Mouse (Mus musculus) heart, postnatal 36 days (tissue): Measurements from ENCODE around the gene Tpx2. TPM values are rescaled to one million over a fixed set of nuclear protein-coding genes. Genes with fewer than 3 reads are reported as not detected.
A peak's percentile ranks its signal among the peaks of the same experiment; 100 is the strongest.

ENCODE experiments used
- DNase-seq, 2 experiments: peaks; one replicate each; pipeline ENCODE4 v3.0.0; 2021 to 2022
- intact Hi-C: fragments of 180-260 bp; cut with DNase I; formaldehyde crosslinking; loops from one replicate; pipeline ENCODE4 v1.15.1; 2025
- total RNA-seq, 2 experiments: library from RNA; stranded (reverse); gene quantifications; 2 replicates each; pipeline ENCODE4 v1.2.3; 2021

The Tpx2 gene
- total RNA-seq, 2 experiments from 2014 or later = 0.89 to 1.6 TPM

DNA sequence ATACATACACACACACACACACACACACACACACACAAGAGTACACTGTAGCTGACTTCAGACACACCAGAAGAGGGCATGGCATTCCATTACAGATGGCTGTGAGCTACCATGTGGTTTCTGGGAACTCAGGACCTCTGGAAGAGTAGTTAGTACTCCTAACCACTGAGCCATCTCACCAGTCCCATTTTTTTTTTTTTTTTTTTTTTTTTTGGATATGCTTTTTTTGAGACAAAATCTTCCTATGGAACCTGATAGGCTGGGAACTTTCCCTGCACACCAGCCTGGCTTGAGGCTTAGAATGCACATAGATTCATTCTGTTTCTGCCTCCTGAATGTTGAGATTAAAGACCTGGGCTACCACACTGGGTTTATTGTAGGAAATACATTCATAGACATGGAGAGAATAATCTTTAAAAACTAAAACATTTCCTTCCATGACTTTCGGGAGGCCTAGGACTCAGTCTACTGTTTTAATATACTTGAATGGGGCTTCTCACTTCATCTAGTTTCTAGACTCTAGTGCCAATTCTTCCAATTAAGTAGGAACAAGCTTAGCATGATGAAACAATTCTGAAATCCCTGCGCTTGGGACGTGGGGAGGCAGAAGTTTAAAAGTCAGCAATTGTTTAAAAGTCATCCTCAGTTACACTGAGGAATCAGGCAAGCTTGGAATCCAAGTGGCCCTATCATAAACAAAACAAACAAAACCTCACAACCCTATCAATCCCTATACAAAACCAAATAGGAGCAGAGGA lies 528 bp upstream of the Tpx2 start:
- intact Hi-C loops = loop anchor here (10.0 kb wide), 1 partner anchor 168 kb away; the partner anchor contains the start of gene Pdrg1
- DNase-seq = no peak

DNA sequence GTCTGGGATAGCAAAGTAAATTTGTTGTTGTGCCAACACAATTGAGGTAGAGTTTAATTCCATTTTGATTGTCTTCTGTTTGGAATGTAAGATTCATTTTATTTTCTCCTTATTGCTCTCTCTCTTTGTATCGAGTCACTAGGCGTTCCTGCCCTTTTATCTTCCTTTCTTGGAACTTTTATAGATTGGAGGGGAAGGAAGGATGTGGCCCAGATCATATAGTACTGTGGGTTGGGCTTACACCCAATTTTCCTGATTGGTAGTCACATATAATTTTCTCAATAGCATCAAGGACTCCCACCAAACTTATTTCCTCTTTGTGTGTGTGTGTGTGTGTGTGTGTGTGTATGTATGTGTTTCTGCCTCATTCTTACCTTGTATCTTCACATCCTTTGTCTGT lies 702 bp downstream of the Tpx2 start:
- intact Hi-C loops = loop anchor here (10.0 kb wide), 1 partner anchor 166 kb away; the partner anchor contains the start of gene Pdrg1
- DNase-seq = no peak

DNA sequence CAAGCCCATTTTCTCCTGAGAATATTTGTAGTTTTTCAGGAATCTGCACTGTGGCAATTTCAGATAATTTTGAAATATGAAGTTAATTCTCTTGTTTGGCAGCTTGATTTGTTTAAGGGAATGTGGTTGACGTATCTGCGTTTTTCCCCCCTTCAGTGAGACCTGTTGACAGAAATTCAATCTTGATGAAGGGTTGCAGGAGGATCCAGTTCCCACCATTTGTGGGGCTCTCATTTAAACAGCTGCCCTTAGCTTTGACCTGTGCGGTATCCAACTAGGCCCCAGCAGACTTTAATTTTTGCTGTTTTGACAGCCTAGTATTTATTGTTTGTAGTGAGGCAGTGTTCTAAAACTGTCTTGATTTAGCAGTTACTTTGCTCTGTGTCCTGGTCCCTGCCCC lies 11.7 kb downstream of the Tpx2 start:
- DNase-seq = no peak
- intact Hi-C loops = no loop called here

DNA sequence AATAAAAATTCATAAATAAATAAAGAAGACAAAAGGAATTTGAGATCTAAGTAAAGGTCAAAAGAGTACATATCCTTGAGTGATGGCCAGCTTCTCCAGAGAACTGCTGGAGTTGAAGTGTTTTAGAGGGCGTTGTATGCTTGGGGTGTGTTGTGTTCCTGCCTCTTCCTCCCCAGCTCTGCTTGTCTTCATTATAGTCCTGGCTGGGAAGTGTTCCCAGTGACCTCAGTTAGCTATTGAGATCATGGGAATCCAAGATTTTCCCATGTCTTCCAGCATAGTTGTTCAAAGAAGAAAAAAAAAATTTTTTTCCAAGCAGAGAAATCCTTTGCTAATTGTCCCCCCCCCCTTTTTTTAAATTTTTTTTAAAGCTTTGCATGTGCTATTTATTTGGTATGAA lies 14.1 kb downstream of the Tpx2 start:
- no peak for DNase-seq
- intact Hi-C loops = no loop called here

DNA sequence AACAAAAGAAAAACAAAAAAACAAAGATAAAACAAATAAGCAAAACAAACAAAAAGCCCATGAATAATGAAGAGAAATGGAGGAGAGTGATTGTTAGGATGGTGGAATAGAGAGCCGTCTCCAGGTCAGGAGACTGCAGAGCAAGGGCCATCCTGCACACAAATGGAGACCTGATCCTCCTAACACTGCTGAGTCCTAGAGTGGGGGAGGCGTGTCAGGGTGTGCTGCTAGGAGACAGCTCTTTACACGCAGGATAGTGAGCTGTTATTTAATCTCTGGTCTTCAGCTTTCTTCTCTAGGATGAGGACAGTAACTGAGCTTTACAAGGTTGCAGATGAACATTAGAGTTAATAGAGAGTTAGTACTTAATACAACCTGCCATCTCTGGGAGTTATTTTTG lies 14.9 kb downstream of the Tpx2 start:
- DNase-seq = no peak
- intact Hi-C loops = no loop called here

DNA sequence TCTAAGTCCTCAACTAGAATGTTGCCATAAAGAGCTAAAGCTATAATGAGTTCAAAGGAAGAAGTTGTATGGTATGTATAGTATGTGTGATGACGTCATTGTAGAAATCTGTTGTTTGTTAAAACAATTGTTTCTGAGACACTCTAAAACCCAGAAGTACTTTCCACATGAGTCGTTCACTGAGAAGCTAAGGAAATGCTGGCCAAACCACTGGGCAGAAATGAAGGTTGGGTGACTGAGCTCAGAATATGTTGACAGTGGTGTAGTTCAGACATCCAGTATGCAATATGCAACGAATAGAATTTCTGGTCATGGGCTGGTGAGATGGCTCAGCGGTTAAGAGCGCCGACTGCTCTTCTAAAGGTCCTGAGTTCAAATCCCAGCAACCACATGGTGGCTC lies 15.6 kb downstream of the Tpx2 start:
- no peak for DNase-seq
- intact Hi-C loops = no loop called here

DNA sequence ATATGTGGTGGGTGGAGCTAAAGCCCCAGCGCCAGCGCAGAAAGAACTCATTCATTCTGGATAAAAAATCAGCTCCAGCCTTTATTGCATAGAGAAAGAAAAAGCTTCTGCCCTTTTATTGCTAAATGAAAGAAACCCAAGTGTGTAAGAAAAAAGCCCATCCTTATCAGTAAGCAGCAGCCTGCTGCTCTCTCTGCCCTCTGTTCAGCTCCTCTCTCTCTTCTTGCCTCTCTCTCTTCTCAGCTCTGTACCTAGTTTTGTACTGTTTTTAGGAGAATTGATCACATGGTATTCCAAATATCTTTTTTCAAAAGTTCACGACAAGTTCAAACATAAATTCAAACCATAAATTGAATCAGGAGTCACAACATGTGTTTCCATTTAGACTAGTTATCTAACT lies 30.5 kb downstream of the Tpx2 start:
- DNase-seq = no peak
- intact Hi-C loops = no loop called here

DNA sequence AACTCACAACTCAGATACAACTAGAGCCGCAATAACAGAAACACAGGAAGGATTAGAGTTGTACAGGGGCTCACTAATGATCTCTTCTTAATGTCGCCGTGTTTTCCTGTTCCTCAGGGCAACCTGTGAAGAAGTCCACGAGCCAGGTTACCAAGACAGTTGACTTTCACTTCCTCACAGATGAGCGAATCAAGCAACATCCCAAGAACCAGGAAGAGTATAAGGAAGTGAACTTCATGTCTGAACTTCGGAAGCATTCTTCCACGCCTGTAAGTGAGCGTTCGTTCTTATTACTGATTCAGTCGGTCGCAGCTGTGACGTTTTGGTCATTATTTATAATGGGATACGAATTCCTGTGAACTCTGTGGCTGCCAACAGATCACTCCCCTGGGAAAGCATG lies 33.1 kb downstream of the Tpx2 start:
- intact Hi-C loops = no loop called here
- no peak for DNase-seq

DNA sequence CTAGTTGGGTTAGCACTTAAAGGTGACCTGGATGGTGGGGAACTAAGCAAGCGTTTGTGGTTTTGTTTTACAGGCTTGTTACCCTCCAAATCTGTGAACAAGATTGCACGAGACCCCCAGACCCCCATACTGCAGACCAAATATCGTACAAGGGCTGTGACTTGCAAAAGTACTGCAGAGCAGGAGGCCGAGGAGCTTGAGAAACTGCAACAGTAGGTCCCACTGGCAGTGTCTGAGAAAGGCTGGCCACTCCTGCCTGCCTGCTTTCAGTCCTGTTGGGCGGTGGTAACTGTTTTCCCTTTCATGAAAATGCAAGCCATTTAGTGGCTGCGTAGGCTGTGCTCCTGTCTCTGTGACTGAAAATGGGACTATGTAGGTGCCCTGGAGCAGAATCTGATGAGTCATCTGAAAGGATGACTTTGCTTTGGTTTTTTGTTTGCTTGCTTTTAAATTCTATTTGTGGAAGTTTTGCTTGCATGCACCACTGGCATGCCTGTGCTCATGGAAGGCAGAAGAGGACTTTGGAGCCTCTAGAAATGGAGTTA lies 36.4 kb downstream of the Tpx2 start:
- no peak for DNase-seq
- intact Hi-C loops = no loop called here

DNA sequence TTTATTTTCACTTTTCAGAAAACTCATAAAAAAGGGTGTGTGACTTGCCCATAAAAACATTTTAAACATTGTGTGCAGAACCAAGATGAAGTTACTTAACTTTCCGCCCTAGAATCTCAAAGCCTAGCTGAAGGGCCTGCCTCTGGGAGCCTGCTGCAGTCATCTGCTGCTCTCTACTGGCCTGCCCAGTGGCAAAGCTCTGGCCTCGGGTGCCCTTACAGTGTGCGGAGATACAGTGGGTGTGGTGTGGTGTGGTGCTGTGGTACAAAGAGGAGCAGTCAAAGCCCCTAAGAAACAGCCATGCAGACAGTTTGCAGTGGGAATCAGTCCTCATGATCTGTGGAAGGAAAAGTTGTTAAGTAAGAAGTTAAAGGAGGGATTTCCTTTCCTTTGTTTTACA lies 39.5 kb downstream of the Tpx2 start:
- intact Hi-C loops = no loop called here
- no peak for DNase-seq

DNA sequence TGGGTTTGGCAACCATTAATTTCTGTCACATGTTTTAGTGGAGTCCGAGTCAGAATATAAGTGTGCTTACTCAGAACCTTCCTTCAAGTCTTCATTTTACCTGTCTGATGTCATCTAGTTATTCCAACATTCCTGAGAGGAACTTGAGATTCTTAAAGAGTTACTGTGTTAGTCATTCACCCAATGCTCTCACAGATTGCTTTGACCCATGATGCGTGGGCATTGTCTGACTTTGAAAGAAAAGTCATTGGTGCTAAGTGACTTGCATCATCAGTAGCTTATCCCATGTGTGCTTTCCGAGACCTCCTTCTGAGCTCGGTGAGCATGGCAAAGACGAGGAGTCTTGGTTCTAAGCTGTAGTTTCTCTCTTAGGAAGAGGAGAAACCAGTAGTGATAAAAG lies 41.0 kb downstream of the Tpx2 start:
- intact Hi-C loops = no loop called here

DNA sequence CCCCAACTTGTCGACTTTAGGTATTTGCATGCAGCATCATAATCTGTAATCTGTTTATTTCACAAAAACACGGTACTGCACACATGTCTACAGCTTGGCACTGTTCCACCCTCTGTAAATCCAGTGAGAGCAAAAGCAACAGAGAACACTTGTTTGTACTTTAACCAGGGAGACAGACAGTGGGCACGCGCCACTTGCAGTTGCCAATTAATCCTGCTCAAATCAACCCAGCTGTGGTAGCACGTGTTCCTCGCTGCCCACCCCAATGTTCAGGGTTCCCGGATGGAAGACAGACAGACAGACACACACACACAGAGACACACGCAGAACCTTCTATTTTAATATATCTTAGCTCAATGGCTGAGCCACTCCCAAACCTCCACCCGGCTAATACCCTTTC lies 48.1 kb downstream of the Tpx2 start:
- no peak for DNase-seq
- intact Hi-C loops = no loop called here

More for the DNA sequence above, 41.0 kb downstream of the Tpx2 start:
- no peak for DNase-seq

DNA sequence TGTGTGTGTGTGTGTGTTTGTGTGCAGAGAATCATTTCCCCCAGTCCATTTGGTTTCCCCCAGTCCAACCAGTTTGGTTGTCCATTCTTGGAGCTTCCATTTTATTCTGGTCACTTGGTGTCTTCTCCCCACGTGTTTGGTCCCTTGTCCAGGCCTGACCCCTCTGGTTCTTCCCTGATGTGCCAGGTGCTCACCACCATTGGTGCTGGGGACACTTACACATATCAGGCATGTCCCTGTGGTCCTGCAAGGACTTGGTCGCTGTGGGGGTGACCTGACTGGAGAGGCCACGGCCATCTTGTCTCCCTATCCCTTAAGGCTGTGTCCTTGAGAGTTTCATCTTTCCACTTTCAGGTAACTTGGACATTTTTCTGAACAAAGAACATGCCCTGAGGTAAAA lies 49.2 kb downstream of the Tpx2 start:
- intact Hi-C loops = no loop called here
- DNase-seq = no peak

DNA sequence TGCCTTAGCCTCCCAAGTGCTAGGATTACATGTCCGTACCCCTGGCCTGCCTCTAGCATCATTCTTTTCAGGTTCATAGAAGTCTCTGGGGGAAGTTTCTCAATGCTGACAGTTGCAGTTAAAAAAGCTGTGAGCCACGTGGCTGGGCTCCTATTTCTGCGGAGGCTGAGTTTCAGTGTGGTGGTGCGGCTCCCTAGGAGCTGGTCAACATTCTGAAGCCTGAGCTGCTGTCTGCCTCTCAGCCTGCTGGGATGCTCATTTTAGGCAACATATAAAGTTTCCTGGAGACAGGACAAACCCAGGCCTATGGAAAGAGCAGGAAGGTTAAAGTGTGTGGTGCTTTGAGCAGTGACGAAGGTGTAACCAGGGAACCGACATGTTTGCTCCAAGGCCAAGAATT lies 51.2 kb downstream of the Tpx2 start:
- intact Hi-C loops = no loop called here
- no peak for DNase-seq

DNA sequence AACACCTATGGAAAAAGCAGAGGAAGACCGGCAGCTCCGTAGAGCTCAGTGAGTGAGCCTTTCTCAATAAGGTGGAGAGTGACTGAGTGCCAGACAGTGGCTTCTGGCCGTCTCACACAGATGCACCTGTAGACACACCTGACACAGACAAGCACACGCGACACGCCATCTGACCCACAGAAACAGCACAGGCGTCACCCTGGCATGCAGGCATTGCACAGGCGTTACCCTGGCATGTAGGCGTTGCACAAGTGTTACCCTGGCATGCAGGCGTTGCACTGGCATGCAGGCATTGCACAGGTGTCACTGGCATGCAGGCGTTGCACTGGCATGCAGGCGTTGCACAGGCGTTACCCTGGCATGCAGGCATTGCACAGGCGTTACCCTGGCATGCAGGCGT lies 53.5 kb downstream of the Tpx2 start:
- no peak for DNase-seq
- intact Hi-C loops = no loop called here

DNA sequence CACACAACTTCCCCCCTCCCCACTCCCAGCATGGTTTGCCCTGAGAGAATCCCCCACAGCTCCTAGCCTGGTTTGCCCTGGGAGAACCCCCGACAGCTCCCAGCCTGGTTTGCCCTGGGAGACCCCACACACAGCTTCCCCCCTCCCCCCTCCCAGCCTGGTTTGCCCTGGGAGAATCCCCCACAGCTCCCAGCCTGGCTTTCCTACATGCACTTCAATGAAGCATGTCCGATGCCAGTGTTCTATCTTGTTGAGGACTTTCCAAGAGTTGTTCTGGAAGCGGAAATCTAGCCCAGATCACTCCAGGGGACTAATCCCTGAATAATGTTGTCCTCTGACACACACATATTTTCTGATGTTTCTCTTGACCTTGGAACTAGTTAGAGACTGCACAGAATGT lies 54.9 kb downstream of the Tpx2 start:
- intact Hi-C loops = no loop called here
- DNase-seq = no peak

DNA sequence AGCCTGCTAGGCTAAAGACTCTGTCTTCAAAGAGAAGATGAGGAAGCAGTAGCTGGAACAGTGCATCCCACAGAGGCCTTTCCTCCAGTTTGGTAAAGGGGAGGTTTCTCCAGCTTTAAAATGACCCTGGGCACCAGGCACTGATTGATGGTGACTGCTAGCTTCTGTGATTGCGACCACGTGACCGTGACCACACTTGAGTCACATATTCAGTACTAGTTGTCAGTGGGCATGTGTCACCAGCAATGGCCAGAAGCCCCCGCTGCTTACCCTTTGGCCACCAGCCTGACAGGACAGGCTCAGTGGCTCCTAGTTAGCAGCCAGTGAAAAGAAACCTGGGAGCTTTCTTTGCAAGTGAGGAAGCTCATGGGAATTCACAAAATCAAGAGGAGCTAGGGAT lies 55.8 kb downstream of the Tpx2 start:
- no peak for DNase-seq

DNA sequence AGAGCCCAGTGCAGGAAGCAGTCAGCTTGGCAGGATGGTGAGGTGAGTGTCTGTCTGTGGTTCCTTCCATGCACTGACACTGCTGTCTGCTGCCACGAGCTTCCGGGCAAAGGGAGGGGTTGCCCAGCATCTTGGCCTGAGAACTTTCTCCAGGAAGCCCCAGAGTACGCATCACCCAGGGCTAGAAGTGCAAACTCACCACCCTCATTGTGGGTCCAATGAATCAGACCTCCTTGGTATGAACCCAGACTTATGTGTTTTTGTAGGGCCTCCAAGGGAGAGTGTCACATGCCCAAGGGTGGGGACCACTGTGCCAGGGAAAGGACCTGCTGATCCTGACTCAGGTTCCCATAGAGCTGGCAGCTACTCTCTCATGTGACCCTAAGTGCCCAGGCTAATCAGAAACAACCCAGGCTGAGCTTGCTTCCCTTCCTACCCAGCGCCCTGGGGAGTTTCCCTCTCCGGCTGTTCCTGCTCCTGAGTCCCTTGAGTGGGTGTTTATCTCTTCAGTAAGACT lies 56.4 kb downstream of the Tpx2 start:
- intact Hi-C loops = no loop called here
- DNase-seq = peak in 1 of 2 experiments; percentile 38

More for the DNA sequence above, 55.8 kb downstream of the Tpx2 start:
- intact Hi-C loops = no loop called here

DNA sequence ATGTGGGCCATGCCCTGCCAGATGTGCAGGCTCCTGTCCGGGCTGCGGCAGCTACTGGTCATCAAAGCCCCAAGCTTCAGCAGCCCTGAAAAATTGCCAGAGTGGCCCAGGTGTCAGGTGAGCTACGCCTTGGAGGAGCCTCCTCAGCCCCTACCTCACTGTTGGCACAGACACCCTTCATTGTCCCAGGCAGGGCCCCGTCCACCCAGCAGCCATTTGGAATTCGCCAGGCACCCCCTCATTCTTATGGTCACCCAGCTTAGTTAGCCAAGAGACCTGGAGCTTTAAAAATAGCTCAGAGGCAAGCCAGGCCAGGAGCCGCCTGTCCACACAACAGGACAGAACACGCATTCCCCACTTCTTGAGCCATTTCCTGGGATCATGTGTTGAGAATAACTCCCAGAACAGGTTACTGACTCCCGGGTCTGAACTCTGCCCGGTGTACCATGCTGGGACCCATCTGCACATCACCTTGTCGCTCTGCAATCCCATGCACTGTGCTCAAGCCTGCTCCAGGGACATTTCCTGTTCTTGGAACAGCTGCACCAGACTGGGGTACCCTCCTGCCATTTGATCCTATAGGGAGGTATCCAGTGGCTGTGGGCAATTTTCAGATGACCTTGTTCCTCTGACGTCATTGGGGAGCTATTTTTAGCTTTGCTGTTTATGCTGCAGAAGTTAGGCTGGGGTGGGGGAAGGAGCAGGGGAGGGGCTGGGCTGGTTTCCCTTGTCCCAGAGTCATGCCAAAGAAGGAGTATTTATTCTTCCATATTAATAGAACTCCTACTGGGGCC lies 57.5 kb downstream of the Tpx2 start:
- intact Hi-C loops = loop anchor here (5.0 kb wide), 1 partner anchor 37 kb away; no protein-coding TSS in a partner anchor
- peak in 1 of 2 experiments; percentile 45 for DNase-seq

DNA sequence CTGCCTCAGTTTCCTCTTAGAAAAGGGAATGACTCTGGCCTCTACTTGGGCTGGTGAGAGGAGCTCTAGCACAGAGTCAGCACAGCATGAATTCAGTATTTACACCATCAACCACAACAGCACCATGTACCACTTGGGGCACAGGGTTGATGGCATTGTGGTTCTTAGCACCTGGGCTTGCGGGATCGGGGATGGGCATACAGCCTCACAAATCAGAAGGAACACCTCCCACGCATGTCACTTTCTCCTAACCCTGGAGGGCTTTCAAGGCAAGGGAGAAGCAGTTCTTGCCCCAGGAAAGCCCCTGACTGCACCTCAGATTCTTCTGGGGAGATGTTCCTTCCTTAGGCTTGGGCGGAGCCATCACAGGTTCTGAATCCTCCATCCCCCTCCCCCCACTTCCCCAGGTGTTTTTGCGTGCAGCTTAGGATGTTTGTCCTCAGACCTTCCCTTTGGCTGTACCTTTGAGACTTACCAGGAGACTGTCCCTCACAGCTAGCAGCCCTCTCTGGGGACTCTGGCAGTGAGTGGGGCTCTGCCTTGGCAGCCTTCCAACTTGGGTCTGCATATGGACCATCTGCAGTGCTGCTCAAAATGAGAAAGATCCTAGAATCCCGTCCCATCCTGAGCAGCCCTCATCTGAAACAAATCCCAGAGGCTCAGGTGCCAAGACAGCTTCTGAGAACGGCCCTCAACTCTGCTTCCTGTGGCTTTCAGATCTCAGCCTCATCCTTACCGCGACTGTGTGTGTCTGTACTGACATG lies 58.7 kb downstream of the Tpx2 start:
- DNase-seq = no peak
- intact Hi-C loops = loop anchor here (5.0 kb wide), 1 partner anchor 36 kb away; no protein-coding TSS in a partner anchor
